Mouse (Mus musculus): Measurements from ENCODE around the gene Prickle1.

The Prickle1 gene

GRCm38 (mm10) chr15:93504808-93505207, 90.9 kb downstream of the Prickle1 start:
- no peak for DNase-seq (ENCODE audit: low spot score)

- DNase-seq (ENCODE audit: low spot score) = no peak
These were observed 92.4 kb downstream of the Prickle1 start for GRCm38 (mm10) chr15:93503201-93503745.

GRCm38 (mm10) chr15:93502703-93503102, 93.0 kb downstream of the Prickle1 start:
- DNase-seq (ENCODE audit: low spot score) = no peak

- DNase-seq (ENCODE audit: low spot score) = no peak
These were observed 95.8 kb downstream of the Prickle1 start for GRCm38 (mm10) chr15:93499866-93500265.

GRCm38 (mm10) chr15:93494700-93495099, 101.0 kb downstream of the Prickle1 start:
- no peak for DNase-seq (ENCODE audit: low spot score)

- DNase-seq (ENCODE audit: low spot score) = no peak
These were observed 106.1 kb downstream of the Prickle1 start for GRCm38 (mm10) chr15:93489597-93489996.

GRCm38 (mm10) chr15:93486066-93486465, 109.6 kb downstream of the Prickle1 start:
- DNase-seq (ENCODE audit: low spot score) = no peak

GRCm38 (mm10) chr15:93485252-93485651, 110.4 kb downstream of the Prickle1 start:
- DNase-seq (ENCODE audit: low spot score) = no peak

- no peak for DNase-seq (ENCODE audit: low spot score)
These were observed 111.4 kb downstream of the Prickle1 start for GRCm38 (mm10) chr15:93484261-93484710.

- DNase-seq (ENCODE audit: low spot score) = no peak
These were observed 114.6 kb downstream of the Prickle1 start for GRCm38 (mm10) chr15:93481112-93481511.

GRCm38 (mm10) chr15:93479445-93479844, 116.2 kb downstream of the Prickle1 start:
- DNase-seq (ENCODE audit: low spot score) = no peak

GRCm38 (mm10) chr15:93478676-93479075, 117.0 kb downstream of the Prickle1 start:
- no peak for DNase-seq (ENCODE audit: low spot score)

- DNase-seq (ENCODE audit: low spot score) = no peak
These were observed 118.0 kb downstream of the Prickle1 start for GRCm38 (mm10) chr15:93477729-93478128.

- no peak for DNase-seq (ENCODE audit: low spot score)
These were observed 120.0 kb downstream of the Prickle1 start for GRCm38 (mm10) chr15:93475688-93476087.

- DNase-seq (ENCODE audit: low spot score) = no peak
These were observed 121.4 kb downstream of the Prickle1 start for GRCm38 (mm10) chr15:93474277-93474676.

GRCm38 (mm10) chr15:93472089-93472488, 123.6 kb downstream of the Prickle1 start:
- no peak for DNase-seq (ENCODE audit: low spot score)

- no peak for DNase-seq (ENCODE audit: low spot score)
These were observed 124.0 kb downstream of the Prickle1 start for GRCm38 (mm10) chr15:93471651-93472050.

- DNase-seq (ENCODE audit: low spot score) = no peak
These were observed 134.6 kb downstream of the Prickle1 start for GRCm38 (mm10) chr15:93461066-93461465.

- DNase-seq (ENCODE audit: low spot score) = no peak
These were observed 136.3 kb downstream of the Prickle1 start for GRCm38 (mm10) chr15:93459422-93459821.

- no peak for DNase-seq (ENCODE audit: low spot score)
These were observed 139.7 kb downstream of the Prickle1 start for GRCm38 (mm10) chr15:93456005-93456404.

GRCm38 (mm10) chr15:93453296-93453695, 142.4 kb downstream of the Prickle1 start:
- no peak for DNase-seq (ENCODE audit: low spot score)

Measured in urinary bladder, postnatal 14 days (tissue).